Mouse (Mus musculus) large intestine, adult 2 months (tissue): ENCODE data around the gene Prdm5. TPM values are rescaled to one million over a fixed set of nuclear protein-coding genes. Genes with fewer than 3 reads are reported as not detected.

Source experiments
- DNase-seq: peaks from one replicate; pipeline ENCODE4 v3.0.0-alpha.2; 2012; ENCODE audit warnings: low read depth, low spot score
- WGBS: fragments of 180-500 bp; shearing (Covaris S2); methylation state at CpG from one replicate; pipeline ENCODE4 v1.1.7; 2018; 5-methylcytosine and 5-hydroxymethylcytosine counted together
- polyA plus RNA-seq: library from polyadenylated mRNA; depleted of rRNA; stranded (reverse); fragments of >200 nt; gene quantifications from 2 replicates; pipeline ENCODE4 v1.2.3, GENCODE M21; 2012

The Prdm5 gene
- polyA plus RNA-seq, 1 experiment, result 0.95 TPM

DNA sequence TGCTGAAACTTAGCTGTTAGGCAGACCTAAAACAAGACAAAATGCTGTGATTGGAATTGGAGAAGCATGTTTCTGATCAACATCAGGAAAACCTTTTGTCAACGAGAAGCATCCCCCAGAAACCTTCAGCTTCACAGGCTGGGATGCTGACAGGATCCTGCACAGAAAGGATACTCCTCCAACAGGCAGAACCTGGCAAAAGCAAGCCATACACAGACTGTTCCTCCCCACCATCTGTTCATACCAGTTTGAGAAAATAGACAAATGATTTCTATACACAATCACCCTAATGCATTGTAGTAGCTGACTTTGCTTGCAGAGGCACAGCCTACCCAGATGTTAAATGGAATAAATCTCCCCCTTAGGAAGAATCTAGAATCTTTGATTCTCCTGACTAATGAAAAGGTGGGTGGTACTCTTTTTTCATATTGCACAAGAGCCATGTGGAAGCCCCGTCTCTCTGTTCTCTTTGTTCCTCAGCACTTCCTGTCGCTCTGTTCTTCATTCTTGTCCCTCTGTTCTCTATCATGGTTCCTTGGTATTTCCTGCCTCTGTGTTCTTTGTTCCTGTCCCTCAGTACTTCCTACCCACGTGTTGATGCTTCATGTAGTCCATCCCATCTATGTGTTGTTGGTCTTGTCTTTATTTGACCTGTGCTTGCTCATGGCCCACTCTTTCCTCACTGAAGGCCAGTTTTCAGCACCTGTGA is 39.4 kb downstream of the Prdm5 start:
- DNase-seq, result no peak
- 66% methylated on average over 4 of the region's 4 CpGs for WGBS

GRCm38 (mm10) chr6:65828656-65829055 is 49.9 kb downstream of the Prdm5 start:
- 63% methylated on average over 1 of the region's 1 CpGs for WGBS

GRCm38 (mm10) chr6:65831443-65831842 is 52.7 kb downstream of the Prdm5 start:
- 85% methylated on average over 5 of the region's 5 CpGs for WGBS
- DNase-seq, result no peak

More at GRCm38 (mm10) chr6:65828656-65829055, 49.9 kb downstream of the Prdm5 start:
- DNase-seq, result no peak

GRCm38 (mm10) chr6:65834013-65834412 is 55.2 kb downstream of the Prdm5 start:
- WGBS, result 93% methylated on average over 4 of the region's 4 CpGs
- no peak for DNase-seq

DNA sequence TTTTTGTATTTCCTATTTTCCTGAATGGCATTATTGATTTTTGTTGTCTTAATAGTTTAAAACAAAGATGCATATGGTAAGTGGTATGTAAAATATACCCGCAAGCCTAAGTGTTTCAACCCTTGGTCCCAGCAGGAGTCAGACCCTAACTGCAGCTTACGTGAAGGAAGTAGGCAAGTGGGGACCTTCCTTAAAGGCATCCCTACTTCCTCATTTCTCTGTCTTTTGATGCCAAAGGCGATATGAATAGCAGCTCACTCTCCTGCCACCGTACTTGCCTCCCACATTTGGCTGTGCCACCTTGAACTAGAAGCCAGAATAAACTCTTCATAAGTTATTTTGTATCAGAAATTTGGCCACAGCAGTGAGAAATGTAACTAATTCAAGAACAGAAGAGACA is 63.8 kb downstream of the Prdm5 start:
- no peak for DNase-seq
- 85% methylated on average over 4 of the region's 4 CpGs for WGBS

GRCm38 (mm10) chr6:65849127-65849526 is 70.3 kb downstream of the Prdm5 start:
- WGBS, result 71% methylated on average over 4 of the region's 4 CpGs
- DNase-seq, result no peak

DNA sequence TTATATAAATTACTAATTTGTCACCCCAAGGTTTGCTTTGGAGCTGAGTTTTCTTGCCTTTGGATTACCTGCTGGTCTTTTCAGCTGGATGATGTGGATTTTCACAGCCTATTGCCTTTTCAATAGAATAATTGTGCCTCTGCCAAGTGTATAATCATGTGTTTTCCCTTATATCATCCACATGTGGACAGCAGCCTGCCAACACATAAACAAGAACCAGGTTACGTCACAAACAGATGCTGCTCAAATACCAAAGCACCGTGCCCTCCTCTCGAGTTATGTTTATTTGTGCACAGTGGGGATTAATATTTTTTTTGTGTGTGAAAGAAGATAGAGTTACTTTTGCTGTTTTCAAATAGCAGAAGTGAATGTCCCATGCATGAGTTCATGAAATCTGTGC is 70.9 kb downstream of the Prdm5 start:
- WGBS, result 73% methylated on average over 3 of the region's 3 CpGs
- DNase-seq, result no peak

DNA sequence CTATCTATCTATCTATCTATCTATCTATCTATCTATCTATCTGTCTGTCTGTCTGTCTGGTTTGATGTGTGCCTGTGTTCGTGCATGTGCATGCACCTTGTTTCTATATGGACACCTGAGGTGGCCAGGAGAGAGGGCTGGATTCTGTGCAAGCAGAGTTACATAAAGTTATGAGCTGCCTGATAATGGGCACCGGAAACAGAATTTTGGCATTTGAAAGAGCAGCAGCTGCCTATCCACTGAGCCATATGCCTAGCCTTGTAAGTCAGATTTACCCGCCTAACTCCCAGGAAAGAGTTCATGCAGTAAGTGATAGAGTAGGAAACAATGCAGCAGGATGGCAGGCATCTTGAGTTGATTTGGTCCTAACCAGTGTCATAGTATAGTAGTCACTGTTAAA is 71.4 kb downstream of the Prdm5 start:
- 96% methylated on average over 3 of the region's 3 CpGs for WGBS
- no peak for DNase-seq

DNA sequence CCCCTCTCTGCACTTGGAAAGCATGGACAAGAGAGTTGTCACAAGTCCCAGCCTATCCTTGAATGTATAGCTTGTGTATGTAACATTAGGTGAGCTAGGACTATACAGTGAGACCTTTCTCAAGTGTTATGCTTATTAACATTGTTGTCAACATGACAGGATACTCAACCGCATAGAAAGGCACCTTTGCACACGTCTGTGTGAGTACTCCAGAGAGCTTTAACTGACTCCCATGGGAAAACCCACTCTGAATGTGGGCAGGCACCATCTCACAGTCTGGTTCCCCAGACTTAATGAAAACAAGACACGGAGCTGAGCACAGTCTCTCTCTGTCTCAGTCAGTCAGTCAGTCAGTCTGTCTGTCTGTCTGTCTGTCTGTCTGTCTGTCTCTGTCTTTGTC is 75.2 kb downstream of the Prdm5 start:
- whole genome bisulfite sequencing, result 81% methylated on average over 3 of the region's 3 CpGs
- DNase-seq, result no peak

GRCm38 (mm10) chr6:65854585-65854984 is 75.8 kb downstream of the Prdm5 start:
- WGBS, result 79% methylated on average over 4 of the region's 4 CpGs
- DNase-seq, result no peak

DNA sequence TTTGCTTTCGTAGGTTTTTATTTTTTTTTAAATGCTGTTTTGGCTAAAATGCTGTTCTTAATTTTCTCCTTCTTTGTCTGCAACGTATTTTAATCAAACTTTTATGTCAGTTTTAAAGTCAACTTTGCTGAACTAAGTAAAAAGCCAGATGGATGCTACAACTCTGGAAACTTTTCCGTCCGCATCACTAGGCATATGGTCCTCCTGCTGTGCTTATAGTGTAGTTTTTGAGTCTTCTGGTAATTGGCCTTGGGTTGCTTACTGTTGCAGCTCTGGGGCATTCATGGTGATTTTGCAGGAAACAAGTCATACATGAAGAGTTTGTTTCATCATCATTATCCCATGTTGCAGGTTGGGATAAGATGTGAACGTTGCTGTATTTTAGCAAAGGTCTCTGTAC is 81.8 kb downstream of the Prdm5 start:
- WGBS, result 87% methylated on average over 5 of the region's 5 CpGs
- no peak for DNase-seq

- 88% methylated on average over 3 of the region's 3 CpGs for WGBS
- DNase-seq, result no peak
Observed at GRCm38 (mm10) chr6:65862836-65863235, 84.0 kb downstream of the Prdm5 start.

DNA sequence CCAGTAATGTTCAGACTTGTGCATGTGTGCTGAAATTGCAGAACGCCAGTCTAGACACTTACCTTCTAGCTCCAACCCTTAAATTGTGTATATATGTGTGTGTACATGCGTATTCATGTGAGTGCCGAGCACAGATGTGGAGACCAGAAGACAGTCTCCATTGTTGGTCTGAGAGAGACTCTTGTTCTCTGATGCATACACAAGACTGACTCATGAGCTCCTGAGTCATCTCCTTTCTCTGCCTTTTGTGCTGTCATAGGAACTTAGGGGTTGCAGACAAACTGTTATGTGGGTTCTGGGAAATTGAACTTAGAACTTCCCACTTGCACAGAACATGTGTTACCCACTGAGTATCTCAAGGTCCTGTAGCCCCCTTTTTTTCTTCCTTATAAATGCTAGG is 85.4 kb downstream of the Prdm5 start:
- 93% methylated on average over 3 of the region's 3 CpGs for WGBS
- DNase-seq, result no peak

GRCm38 (mm10) chr6:65864919-65865318 is 86.1 kb downstream of the Prdm5 start:
- 73% methylated on average over 5 of the region's 5 CpGs for WGBS
- no peak for DNase-seq

DNA sequence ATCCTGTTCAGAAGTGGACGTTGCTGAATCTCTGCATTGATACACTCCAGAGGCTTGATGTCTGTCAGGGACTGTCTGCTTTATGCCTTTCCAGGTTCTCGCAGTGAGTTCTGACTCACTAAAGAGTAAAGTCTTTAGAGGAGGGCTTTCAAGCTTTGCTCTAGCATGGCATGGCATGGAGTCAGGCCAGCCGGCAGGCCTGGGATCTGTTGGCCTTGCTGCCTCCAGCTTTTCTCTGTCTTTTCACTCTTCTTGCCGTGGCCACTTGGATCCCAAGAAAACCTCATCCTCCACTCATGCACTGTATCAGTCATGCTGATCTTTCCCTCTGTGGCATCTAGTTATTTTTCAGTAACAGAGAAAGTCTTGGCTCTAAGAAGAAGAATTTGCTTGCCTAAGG is 87.1 kb downstream of the Prdm5 start:
- DNase-seq, result no peak
- 92% methylated on average over 4 of the region's 4 CpGs for WGBS

- DNase-seq, result no peak
- 60% methylated on average over 6 of the region's 6 CpGs for WGBS
Observed at GRCm38 (mm10) chr6:65871754-65872278, 93.0 kb downstream of the Prdm5 start.

DNA sequence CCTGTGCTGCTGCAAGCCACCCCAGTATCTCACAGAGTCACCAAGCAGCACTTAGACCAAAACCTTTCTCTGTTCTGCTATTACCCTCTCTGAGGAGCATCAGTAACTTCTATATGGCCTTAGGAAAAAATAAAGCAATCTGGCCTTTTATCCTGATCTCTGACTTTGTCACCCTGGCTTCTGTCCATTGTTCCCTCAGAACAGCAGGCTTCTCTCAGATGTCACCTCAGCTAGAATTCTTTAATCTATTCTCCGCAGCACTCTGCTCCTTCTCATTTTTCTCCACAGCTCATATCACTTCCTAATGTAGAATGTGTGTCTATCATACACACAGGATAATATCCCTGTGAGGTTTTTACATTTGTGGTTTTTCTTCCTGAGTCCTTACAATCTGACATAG is 99.5 kb downstream of the Prdm5 start:
- 97% methylated on average over 1 of the region's 1 CpGs for WGBS

GRCm38 (mm10) chr6:65888835-65889234 is 110.0 kb downstream of the Prdm5 start:
- no peak for DNase-seq
- WGBS, result 98% methylated on average over 1 of the region's 1 CpGs

More for the DNA sequence above, 99.5 kb downstream of the Prdm5 start:
- DNase-seq, result no peak

GRCm38 (mm10) chr6:65892045-65892660 is 113.4 kb downstream of the Prdm5 start:
- 73% methylated on average over 4 of the region's 4 CpGs for WGBS
- DNase-seq, result no peak

DNA sequence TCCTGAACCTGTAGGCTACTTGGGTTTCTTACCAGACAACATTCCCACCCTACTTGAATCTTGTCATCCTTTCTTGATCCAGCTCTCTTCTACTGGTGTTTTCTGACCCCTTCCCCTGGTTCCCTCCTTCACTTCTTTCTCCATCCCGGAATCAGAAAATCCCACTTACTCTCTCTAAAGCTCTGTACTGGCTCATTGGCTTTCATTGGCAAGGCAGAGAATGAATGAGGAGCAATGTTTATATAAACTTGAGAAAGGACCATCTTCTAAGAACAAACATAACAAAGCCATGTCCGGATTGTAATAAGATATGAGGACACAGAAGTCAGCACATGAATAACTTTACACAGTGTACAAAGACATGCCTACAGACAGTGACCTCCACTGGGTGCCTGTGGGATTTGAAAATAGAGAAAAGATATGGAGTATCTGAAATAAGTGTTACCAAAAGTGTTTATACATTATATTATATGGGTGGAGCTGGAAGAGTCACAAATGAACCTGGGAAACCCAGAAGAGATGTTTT is 127.9 kb downstream of the Prdm5 start:
- WGBS, result 68% methylated on average over 2 of the region's 2 CpGs
- DNase-seq, result no peak

- DNase-seq, result no peak
- 87% methylated on average over 5 of the region's 5 CpGs for WGBS
Observed at GRCm38 (mm10) chr6:65915421-65915820, 136.6 kb downstream of the Prdm5 start.
